Mouse (Mus musculus): ENCODE results near the gene Hip1r.

DNA sequence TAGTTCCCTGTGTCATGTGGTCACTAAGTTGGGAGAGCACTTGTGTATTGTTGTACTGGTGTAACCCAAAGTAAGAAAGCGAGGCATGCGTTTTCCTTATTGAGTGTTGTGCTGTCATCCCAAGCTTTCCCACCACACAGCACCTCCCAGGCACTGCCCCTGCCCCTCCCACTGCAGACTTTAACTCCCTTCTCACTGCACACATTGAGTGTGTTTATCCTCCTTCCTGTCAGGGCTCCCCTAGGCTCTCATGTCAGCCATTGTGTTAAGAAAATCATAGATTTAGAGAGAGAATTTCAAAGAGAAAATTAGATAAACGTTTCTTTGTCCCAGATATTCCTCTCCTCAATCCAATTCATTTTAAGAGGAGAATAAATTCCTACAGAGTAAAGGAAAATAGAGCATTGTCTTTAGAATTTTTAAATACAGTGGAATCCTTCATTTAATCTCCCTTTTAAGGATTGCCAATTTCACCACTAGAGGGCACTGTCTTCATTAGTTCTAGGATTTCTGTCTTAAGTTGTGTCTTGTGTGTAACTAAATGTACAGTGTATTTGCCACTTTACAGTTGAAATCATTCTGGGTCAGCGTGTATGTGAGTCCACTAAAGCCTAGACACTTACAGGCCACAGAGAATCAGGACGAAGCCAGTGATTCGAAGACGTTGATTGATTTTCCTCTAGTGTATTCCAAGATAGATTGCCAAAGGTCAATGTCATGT lies 26.2 kb upstream of the Hip1r start:
- TF ChIP-seq CTCF (IDR thresholded peaks at IDR 0.05; ENCODE audit: low read depth, low read length) (no peak), GATA1 (IDR thresholded peaks at IDR 0.05; ENCODE audit: borderline replicate concordance, low read length) (no peak), TAL1 (conservative IDR thresholded peaks at IDR 0.05; ENCODE audit: low read depth, low read length) (no peak), POLR2AphosphoS5 (IDR thresholded peaks at IDR 0.05; ENCODE audit: insufficient replicate concordance, low read depth, low read length) (no peak), GATA2 (IDR thresholded peaks at IDR 0.05; ENCODE audit: borderline replicate concordance, low read depth, low read length) (no peak)
